Mouse (Mus musculus) midbrain, postnatal 0 days (tissue): ENCODE data around the gene Oprm1. TPM values are rescaled to one million over a fixed set of nuclear protein-coding genes. Genes with fewer than 3 reads are reported as not detected.

Experiments
- ATAC-seq: fragments of 200-750 bp; cut with Nextera tagmentation; 2 replicates; pipeline ENCODE4 v1.8.0; 2017; ENCODE audit warnings: moderate number of reproducible peaks, mild to moderate bottlenecking, moderate TSS enrichment, moderate library complexity; ENCODE audit not compliant: low FRiP score
- DNase-seq: peaks from one replicate; pipeline ENCODE4 v3.0.0-alpha.2; 2015; ENCODE audit warnings: low spot score
- H3K27ac ChIP-seq: fragments of 300-500 bp; sonication (generic); 2 replicates; pipeline ENCODE4 v1.5.1; 2014; ENCODE audit warnings: low read depth, mild to moderate bottlenecking, low read length, mixed read lengths
- H3K27me3 ChIP-seq: fragments of 300-500 bp; sonication (generic); 2 replicates; pipeline ENCODE4 v1.6.1; 2014; ENCODE audit warnings: low read length, control low read depth, mixed read lengths; ENCODE audit not compliant: insufficient read depth
- H3K36me3 ChIP-seq: fragments of 300-500 bp; sonication (generic); 2 replicates; pipeline ENCODE4 v1.6.1; 2014; ENCODE audit warnings: low read length, control low read depth, mixed read lengths; ENCODE audit not compliant: insufficient read depth
- H3K4me1 ChIP-seq: fragments of 300-500 bp; sonication (generic); 2 replicates; pipeline ENCODE4 v1.6.1; 2014; ENCODE audit warnings: mild to moderate bottlenecking, control low read depth, antibody characterized with exemption, low read length, mixed read lengths; ENCODE audit not compliant: insufficient read depth
- H3K4me2 ChIP-seq: fragments of 300-500 bp; sonication (generic); 2 replicates; pipeline ENCODE4 v1.6.1; 2014; ENCODE audit warnings: low read depth, mild to moderate bottlenecking, low read length, mixed read lengths; ENCODE audit not compliant: poor library complexity, severe bottlenecking
- H3K4me3 ChIP-seq: fragments of 300-500 bp; sonication (generic); 2 replicates; pipeline ENCODE4 v1.5.1; 2014; ENCODE audit warnings: low read depth, mild to moderate bottlenecking, low read length, moderate library complexity
- H3K9ac ChIP-seq: fragments of 300-500 bp; sonication (generic); replicated peaks from 2 replicates; pipeline ENCODE4 v1.6.1; 2014; ENCODE audit warnings: mild to moderate bottlenecking, low read length, moderate library complexity, mixed read lengths; ENCODE audit not compliant: poor library complexity, severe bottlenecking
- H3K9me3 ChIP-seq: fragments of 300-500 bp; sonication (generic); 2 replicates; pipeline ENCODE4 v1.6.1; 2016; ENCODE audit warnings: low read length, control low read depth
- CTCF ChIP-seq: IDR thresholded peaks from 2 replicates; pipeline ENCODE4 v1.5.1; 2016; ENCODE audit warnings: antibody characterized with exemption, mild to moderate bottlenecking
- WGBS: fragments of 180-500 bp; shearing (Covaris S2); extraction: QIAGEN DNeasy Blood & Tissue Kit; methylation state at CpG from one replicate; pipeline ENCODE4 v1.1.7; 2014; 5-methylcytosine and 5-hydroxymethylcytosine counted together
- polyA plus RNA-seq: library from polyadenylated mRNA; unstranded; fragments of >200 nt; fragmentation: Nextera tagmentation; extraction: Ambion mirVana; gene quantifications from 2 replicates; pipeline ENCODE4 v1.2.1, GENCODE M21; 2015
- total RNA-seq: library from RNA; depleted of rRNA; stranded (reverse); fragments of >200 nt; gene quantifications from 2 replicates; pipeline ENCODE4 v1.2.3, GENCODE M21; 2014

Oprm1 gene
- total and polyA plus RNA-seq, 2 experiments from 2014 or later = 2.8 to 9.0 TPM

DNA sequence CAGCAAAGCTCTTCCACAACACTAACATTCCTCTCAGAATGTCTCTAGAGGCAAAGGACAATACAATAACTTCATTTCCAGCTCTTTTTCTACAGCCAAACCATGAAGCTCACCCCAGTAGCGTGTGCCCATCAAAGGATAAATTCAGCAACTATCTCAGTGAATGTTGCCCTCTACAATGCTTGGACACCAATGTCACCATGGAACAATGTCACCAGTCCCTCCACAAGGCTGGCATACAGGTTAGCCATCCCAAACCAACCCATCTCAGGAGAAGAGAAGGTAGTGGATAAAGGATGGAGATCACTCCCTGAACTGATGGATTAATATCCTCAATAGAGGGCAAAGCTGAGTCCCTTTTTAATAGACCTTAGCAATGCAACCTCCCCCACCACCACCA is 220.4 kb downstream of the Oprm1 start:
- Histone ChIP-seq H3K4me1 (no peaks in the 10 kb centered on the region), H3K4me2 (no peak overlapping the region), H3K9ac (no peak overlapping the region), H3K27ac (no peak overlapping the region), H3K4me3 (no peak overlapping the region), H3K9me3 (no peaks in the 10 kb centered on the region), H3K36me3 (no peaks in the 10 kb centered on the region), H3K27me3 (no peaks in the 10 kb centered on the region)
- 100% methylated on average over 1 of the region's 1 CpGs for WGBS
- ATAC-seq (no peak), DNase-seq (no peak)
- TF ChIP-seq CTCF = no peak

DNA sequence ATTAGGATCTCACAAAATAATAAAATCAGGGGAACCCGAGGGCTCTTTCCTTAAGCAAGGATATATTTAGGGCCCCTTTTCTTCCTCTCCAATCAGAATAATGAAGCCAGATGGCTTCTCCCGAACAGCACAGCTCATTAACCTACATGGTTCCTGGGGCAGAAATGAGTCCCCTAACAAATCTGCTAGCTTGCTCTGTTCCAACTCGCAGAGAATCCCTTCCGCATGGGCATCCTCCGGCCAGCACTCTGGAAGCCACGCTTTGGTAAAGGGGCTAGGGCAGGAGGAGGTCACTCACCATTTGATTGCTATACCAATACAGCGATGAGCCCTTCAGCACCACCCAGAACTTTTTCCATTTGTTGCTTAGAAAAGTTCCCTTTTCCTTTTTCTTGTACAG is 220.9 kb downstream of the Oprm1 start:
- Histone ChIP-seq H3K36me3 (no peaks in the 10 kb centered on the region), H3K9me3 (no peaks in the 10 kb centered on the region), H3K4me3 (peak overlapping the region; percentile 35; the same call in 1 of the 2 replicates), H3K4me1 (no peaks in the 10 kb centered on the region), H3K4me2 (peak overlapping the region; percentile 47), H3K27me3 (no peaks in the 10 kb centered on the region), H3K27ac (no peak overlapping the region), H3K9ac (no peak overlapping the region)
- no peak for ATAC-seq
- TF ChIP-seq CTCF = no peak
- DNase-seq = peak; percentile 40
- WGBS = 64% methylated on average over 7 of the region's 7 CpGs

DNA sequence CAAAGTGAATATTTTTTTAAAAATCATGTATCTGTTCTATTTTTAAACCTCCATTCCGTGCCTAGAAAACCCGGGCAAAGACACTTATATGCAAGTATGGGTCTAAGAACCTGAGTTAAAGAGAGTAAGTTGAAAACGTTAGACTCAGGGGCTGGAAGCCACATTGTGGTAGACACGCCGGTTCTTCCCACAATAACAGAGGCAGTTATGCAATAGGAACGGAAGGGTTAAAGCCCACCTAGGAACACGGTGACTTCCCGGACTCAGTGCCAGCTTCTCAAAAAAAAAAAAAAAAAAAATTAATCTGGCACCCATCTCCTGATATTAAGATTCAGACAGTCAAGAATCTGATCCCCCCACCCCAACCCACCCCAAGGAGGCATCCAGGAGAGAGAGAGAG is 221.5 kb downstream of the Oprm1 start:
- no peaks in the 10 kb centered on the region for H3K36me3 ChIP-seq
- no peaks in the 10 kb centered on the region for H3K27me3 ChIP-seq
- H3K4me1 ChIP-seq = no peaks in the 10 kb centered on the region
- no peak for TF ChIP-seq CTCF
- DNase-seq (peak; percentile 24), ATAC-seq (no peak)
- peak overlapping the region; percentile 47 for H3K4me2 ChIP-seq
- peak overlapping the region; percentile 46 for H3K9ac ChIP-seq
- WGBS = 32% methylated on average over 8 of the region's 8 CpGs
- 0 out of 2 replicates have a peak overlapping the region, but pooled peaks have one; percentile 12 for H3K27ac ChIP-seq
- H3K4me3 ChIP-seq = peak overlapping the region; percentile 35
- no peaks in the 10 kb centered on the region for H3K9me3 ChIP-seq

DNA sequence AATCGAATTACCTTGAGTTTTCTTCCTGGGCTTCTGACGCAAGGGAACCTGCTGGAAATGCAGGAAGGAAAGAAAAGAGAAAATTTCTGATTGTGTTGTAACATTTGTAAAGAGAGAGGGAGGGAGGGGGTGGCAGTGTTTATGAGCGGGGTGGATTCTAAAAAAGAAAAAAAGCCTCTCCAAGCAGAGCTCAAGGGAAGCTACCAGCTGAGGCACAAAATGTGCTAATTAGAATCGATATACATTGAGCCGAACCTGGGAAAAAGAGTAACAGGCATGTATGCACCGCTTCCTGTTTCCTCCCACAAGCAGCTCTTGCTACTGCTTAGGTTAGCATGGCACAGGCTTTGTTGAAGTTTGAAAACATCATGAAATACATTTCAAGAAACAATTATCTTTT is 221.9 kb downstream of the Oprm1 start:
- Histone ChIP-seq H3K27me3 (no peaks in the 10 kb centered on the region), H3K4me3 (peak overlapping the region; percentile 35), H3K27ac (0 out of 2 replicates have a peak overlapping the region, but pooled peaks have one; percentile 12), H3K9ac (peak overlapping the region; percentile 46), H3K9me3 (no peaks in the 10 kb centered on the region), H3K36me3 (no peaks in the 10 kb centered on the region), H3K4me1 (no peaks in the 10 kb centered on the region), H3K4me2 (peak overlapping the region; percentile 47)
- WGBS = 14% methylated on average over 6 of the region's 6 CpGs
- no peak for TF ChIP-seq CTCF
- ATAC-seq (no peak), DNase-seq (peak; percentile 26)

DNA sequence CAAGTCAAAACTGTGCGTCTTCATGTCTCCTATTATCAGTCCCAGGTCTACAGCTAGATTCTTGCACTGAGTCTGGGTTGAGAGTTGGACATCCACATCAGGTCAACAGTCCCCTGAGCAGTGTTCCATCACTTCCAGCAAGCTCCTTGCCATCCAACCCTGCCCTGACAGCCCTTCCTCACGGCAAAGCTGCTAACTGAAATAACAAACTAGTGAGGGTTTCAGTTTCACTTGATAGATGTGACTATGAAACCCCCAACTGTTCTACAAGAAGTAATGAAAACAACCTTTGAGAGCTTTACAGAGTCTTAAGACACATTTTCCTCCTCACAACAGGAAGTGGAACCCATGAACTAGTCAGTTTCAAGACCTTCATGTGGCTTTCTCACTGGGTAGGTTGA is 224.4 kb downstream of the Oprm1 start:
- Histone ChIP-seq H3K4me3 (no peak overlapping the region), H3K9me3 (no peaks in the 10 kb centered on the region), H3K36me3 (no peaks in the 10 kb centered on the region), H3K9ac (no peak overlapping the region), H3K4me1 (no peaks in the 10 kb centered on the region), H3K27ac (no peak overlapping the region), H3K27me3 (no peaks in the 10 kb centered on the region), H3K4me2 (no peak overlapping the region)
- ATAC-seq (no peak), DNase-seq (no peak)
- 84% methylated on average over 2 of the region's 2 CpGs for WGBS
- no peak for TF ChIP-seq CTCF

DNA sequence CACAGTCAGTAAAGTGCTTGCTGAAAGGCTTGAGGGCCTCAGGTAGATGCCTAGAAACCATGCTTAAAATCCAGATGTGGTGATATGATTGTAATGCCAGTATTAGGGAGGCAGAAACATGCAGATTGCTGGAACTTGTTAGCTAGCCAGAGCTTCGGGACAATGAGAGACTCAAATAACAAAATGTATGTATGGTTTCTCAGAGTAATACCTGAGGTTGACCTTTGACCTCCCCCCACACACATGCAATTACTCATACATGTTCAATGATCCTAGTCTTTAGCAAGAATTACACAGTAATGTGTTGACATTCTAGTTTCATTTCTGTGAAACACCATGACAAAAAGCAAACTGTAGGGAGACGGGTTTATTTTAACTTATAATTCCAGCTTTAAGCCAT is 225.1 kb downstream of the Oprm1 start:
- no peak for TF ChIP-seq CTCF
- Histone ChIP-seq H3K4me1 (no peaks in the 10 kb centered on the region), H3K27ac (no peak overlapping the region), H3K4me2 (no peak overlapping the region), H3K9ac (no peak overlapping the region), H3K36me3 (no peaks in the 10 kb centered on the region), H3K27me3 (no peaks in the 10 kb centered on the region), H3K4me3 (no peak overlapping the region), H3K9me3 (no peaks in the 10 kb centered on the region)
- no peak for ATAC-seq
- WGBS = 97% methylated on average over 2 of the region's 2 CpGs
- DNase-seq = no peak
